Mouse (Mus musculus): ENCODE measurements around the gene Slc6a5.
"Not testable (repeated sequence)": the region's sequence is repeated elsewhere in the genome, so short reads cannot be mapped to it uniquely, and the experiment has no call there.

Slc6a5 gene

DNA sequence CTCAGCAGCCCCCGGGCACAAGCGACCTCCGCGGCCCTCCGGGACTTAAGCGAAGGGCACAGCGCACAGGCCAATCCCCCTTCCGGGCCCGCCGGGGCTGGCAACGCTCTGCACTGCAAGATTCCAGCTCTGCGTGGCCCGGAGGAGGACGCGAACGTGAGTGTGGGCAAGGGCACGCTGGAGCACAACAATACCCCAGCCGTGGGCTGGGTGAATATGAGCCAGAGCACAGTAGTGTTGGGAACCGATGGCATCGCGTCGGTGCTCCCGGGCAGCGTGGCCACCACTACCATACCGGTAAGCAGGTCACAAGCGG, 2.0 kb downstream of the Slc6a5 start:
- in situ Hi-C loops (cut with MboI; ENCODE audit: low sequenced_read_pairs) = no loop called here

GRCm38 (mm10) chr7:49913164-49913563, 3.2 kb downstream of the Slc6a5 start:
- in situ Hi-C loops (cut with MboI; ENCODE audit: low sequenced_read_pairs) = no loop called here

DNA sequence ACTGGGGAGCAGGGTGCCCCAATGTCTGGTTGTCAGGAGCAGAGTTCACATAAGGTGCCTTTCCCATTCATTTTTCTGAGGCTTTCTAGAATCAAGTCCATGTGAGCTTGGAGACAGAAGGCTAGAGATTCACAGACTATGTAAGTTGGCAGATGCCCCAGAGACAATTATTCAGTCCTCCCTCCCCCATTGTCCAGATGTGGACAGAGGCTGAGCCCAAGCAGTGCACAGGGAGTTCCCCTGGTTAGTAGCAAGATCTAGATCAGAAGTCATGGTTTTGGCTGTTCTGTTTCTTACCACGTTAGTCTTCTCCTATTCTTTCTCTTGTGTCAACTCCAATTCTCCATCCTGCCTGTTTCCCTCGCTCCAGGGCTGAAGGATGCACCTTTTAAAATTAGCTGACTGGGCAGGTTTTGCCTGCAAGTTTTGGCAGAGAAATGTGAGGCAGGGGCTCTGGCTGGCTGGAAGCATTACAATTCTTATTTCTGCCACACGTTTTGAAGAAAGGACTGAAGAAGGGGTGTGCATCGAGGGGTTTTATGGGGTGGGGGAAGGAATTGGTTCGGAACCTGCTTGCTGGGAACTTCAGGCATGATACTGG, 3.9 kb downstream of the Slc6a5 start:
- in situ Hi-C loops (cut with MboI; ENCODE audit: low sequenced_read_pairs) = no loop called here

- in situ Hi-C loops (cut with MboI; ENCODE audit: low sequenced_read_pairs) = no loop called here
Observed at GRCm38 (mm10) chr7:49914946-49915345, 5.0 kb downstream of the Slc6a5 start.

DNA sequence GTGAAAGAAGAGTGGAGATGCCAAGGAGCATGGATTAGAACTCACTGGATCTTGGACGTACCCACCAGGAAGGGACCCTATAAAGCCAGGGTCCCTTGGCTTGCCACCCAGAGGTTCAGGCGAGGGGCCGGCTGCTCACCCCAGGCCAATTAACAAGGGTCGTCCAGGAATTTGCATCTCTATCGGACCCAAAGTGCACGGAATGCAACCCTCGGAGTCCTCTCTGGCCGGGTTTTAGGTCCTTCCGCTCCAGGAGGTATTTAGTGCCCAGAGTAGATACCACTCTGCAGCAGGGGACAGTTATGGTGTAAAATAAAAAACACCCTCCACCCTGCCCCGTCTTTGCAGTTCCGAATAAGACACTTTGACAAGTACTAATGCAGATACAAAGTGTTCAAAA, 5.5 kb downstream of the Slc6a5 start:
- in situ Hi-C loops (cut with MboI; ENCODE audit: low sequenced_read_pairs) = no loop called here

DNA sequence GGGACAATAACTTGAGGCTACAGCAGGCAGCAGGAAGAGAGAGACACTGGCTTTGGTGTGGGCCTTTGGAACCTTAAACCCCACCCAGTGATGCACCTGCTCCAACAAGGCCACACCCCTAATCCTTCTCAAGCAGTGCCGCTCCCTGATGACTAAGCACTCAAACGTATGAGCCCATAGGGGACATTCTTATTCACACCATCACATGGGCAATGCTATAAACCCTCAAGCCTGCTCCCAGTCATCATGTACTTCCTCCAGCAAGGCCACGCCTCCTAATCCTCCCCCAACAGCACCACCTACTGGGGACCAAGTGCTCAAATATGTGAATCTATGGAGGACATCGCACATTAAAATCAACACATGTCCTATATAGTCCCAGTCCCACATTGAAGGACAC, 9.5 kb downstream of the Slc6a5 start:
- in situ Hi-C loops (cut with MboI; ENCODE audit: low sequenced_read_pairs) = no loop called here

GRCm38 (mm10) chr7:49920751-49921150, 10.8 kb downstream of the Slc6a5 start:
- in situ Hi-C loops (cut with MboI; ENCODE audit: low sequenced_read_pairs) = loop anchor here (10.0 kb wide), 1 partner anchor 146 kb away; the partner anchor contains the start of gene Prmt3

DNA sequence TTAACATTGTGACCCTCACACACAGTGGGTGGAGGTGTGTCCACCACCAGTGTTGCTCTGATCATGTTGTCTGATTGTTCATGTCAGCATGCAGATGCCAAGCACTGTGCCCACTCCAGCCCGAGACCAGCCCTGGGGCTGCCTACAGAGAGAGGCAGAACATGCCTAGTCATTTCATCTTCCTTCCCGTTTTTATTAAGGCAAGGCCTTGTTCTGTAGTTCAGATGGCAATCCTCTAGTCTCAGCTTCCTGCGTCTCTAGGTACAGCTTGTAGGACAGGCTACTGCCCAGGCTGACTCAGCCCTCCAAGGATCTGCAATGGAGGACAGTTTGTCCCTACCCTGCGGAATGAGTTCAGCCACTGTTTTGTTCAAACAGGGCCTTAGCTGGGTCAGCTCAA, 13.0 kb downstream of the Slc6a5 start:
- in situ Hi-C loops (cut with MboI; ENCODE audit: low sequenced_read_pairs) = loop anchor here (10.0 kb wide), 1 partner anchor 148 kb away; the partner anchor contains the start of gene Prmt3

GRCm38 (mm10) chr7:49923376-49923775, 13.4 kb downstream of the Slc6a5 start:
- in situ Hi-C loops (cut with MboI; ENCODE audit: low sequenced_read_pairs) = loop anchor here (10.0 kb wide), 1 partner anchor 149 kb away; the partner anchor contains the start of gene Prmt3

GRCm38 (mm10) chr7:49928571-49928970, 18.6 kb downstream of the Slc6a5 start:
- in situ Hi-C loops (cut with MboI; ENCODE audit: low sequenced_read_pairs) = loop anchor here (10.0 kb wide), 1 partner anchor 154 kb away; the partner anchor contains the start of gene Prmt3

DNA sequence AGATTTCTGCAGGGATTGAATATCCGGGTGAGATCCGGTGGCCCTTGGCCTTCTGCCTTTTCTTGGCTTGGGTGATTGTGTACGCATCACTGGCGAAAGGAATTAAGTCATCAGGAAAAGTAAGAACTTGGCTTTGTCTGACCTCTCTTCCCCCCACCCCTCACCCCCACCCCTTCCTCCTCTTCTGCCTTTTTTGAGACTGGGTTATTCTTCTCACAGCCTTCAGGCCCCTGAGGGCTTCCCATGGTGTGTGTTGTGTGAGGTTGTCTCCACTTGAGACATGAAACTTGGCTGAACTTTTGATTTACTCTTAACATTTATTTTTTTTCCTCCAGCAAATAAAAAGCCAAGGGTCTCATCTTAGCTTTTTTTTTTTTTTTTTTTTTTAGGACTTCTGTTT, 20.1 kb downstream of the Slc6a5 start:
- in situ Hi-C loops (cut with MboI; ENCODE audit: low sequenced_read_pairs) = loop anchor here (10.0 kb wide), 1 partner anchor 155 kb away; the partner anchor contains the start of gene Prmt3

- in situ Hi-C loops (cut with MboI; ENCODE audit: low sequenced_read_pairs) = not testable (repeated sequence)
Observed at GRCm38 (mm10) chr7:49933386-49934115, 23.6 kb downstream of the Slc6a5 start.

- in situ Hi-C loops (cut with MboI; ENCODE audit: low sequenced_read_pairs) = no loop called here
Observed at GRCm38 (mm10) chr7:49936821-49937220, 26.9 kb downstream of the Slc6a5 start.

DNA sequence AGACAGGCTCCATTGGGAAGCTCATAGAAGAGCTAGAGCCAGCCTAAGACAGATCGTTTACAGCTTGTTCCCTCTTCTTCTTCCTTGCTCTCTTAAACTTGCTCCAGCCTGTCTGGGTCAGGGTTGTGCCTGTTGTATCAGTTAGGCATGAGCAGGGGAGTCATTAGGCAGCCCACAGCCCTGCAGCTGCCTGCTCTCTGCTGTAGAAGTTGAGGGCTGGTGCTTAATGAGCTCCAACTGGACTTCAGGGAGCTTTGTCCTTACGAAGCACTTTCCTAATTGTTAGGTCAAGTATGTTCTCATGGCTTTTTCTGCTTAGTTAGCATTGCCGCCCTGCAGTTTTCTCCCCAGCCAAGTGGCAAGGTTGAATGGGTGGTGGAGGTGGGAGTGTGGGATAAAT, 32.1 kb downstream of the Slc6a5 start:
- in situ Hi-C loops (cut with MboI; ENCODE audit: low sequenced_read_pairs) = no loop called here

DNA sequence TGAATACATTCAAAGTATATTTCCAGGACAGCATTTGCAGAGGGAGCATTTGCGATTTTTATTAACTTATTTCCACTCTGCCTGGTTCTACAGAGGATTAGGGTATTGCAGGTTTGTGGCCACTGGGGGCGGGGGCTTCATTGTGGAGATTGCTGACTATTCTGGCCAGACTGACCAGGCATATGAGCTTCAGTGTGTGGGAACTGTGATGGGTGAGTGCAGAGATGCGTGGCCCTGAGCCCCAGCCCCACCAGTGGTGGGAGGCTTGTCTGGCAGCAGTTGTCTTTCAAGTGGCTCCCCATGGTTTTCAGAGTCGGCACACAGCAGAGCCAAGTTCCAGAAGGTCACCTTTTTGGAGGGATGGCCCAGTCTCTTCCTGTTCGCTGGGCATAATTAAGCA, 32.5 kb downstream of the Slc6a5 start:
- in situ Hi-C loops (cut with MboI; ENCODE audit: low sequenced_read_pairs) = no loop called here

GRCm38 (mm10) chr7:49946691-49947090, 36.7 kb downstream of the Slc6a5 start:
- in situ Hi-C loops (cut with MboI; ENCODE audit: low sequenced_read_pairs) = no loop called here

- in situ Hi-C loops (cut with MboI; ENCODE audit: low sequenced_read_pairs) = no loop called here
Observed at GRCm38 (mm10) chr7:49953546-49954181, 43.7 kb downstream of the Slc6a5 start.

DNA sequence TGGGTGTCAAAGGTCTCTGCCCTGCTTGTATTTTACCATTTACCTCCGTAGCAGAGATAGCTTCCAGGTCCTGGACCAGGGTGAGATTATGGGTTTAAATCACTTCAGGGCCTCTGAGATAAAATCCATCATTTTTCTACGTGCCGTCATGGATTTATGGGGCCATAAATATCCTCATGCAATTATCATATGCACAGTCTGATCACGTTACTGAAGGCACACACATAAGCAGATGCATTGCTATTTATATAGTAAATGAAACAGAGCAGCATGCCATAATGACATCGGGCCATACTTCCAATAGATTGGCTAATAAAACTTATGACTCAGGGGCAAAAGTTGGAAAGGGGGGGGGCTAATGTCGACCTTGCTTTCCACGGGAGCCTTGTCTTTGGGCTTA, 44.9 kb downstream of the Slc6a5 start:
- in situ Hi-C loops (cut with MboI; ENCODE audit: low sequenced_read_pairs) = no loop called here

DNA sequence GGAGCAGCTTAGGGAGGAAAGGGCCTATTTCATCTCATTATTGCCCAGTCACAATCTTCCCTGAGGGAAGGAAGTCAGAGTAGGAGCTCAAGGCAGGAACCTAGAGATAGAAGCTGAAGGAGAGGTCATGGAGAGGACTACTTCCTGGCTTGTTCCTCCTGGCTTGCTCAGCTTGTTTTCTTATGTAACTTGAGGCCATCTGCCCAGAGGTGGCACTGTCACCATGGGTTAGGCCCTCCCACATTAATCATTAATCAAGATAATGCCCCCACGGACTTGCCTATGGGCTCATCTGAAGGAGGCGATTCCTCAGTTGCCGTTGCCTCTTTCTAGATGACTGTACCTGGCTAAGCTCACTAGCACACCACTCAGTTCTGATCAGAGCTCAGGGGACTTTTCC, 47.2 kb downstream of the Slc6a5 start:
- in situ Hi-C loops (cut with MboI; ENCODE audit: low sequenced_read_pairs) = no loop called here

- in situ Hi-C loops (cut with MboI; ENCODE audit: low sequenced_read_pairs) = no loop called here
Observed at GRCm38 (mm10) chr7:49963764-49964163, 53.8 kb downstream of the Slc6a5 start.

DNA sequence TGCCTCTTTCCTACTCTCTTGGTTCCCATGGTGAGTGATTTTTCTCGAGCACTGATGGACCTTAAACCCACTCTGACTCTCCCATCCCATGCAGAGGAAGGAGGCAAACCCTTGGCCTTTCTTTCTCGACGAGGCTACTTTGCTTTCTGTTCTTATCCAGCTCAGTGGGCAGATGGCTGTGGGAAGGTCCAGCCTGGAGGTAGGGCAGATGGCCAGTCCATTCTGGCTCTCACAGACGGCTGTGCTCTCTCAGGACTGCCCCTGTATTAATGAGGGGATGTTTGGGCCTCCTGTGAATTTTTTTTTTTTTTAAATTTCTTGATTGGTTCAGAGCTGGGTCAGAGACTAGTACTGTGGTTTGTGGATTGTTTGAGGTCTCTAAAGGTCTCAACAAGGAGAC, 59.6 kb downstream of the Slc6a5 start:
- in situ Hi-C loops (cut with MboI; ENCODE audit: low sequenced_read_pairs) = no loop called here

- in situ Hi-C loops (cut with MboI; ENCODE audit: low sequenced_read_pairs) = no loop called here
Observed at GRCm38 (mm10) chr7:49974841-49975440, 65.0 kb downstream of the Slc6a5 start, which contains the start of gene Nell1. Nell1 (plus strand) TSS chr7:49974864.
